Mouse (Mus musculus) erythroblast, embryonic 14.5 days (primary cell): ENCODE results near the gene Spon1.

Experiments used
- GATA1 ChIP-seq: IDR thresholded peaks from 2 replicates; pipeline ENCODE4 v1.6.1; 2012; ENCODE audit warnings: low read length, inconsistent platforms, mixed read lengths
- TAL1 ChIP-seq: IDR thresholded peaks from 3 replicates; pipeline ENCODE4 v1.6.1; 2012; ENCODE audit warnings: low read length, inconsistent platforms, mixed read lengths

DNA sequence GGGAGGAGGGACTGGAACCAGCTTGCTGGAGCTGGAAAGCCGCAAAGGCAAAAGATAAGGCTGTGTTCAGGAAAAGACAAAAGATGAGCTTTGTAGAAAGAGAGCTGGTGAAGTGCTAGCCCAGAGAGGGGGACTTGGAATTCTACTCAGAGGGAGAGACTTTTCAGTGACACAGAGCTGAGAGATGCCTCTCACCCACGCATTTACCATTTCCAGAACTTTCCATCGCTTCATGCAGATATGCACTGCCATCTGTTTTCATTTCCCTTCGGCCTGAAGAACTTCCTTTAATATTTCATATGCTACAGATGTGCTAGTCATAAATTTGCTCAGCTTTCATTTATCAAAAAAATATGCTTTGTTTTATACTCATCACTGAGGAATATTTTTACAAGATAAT lies 150.1 kb downstream of the Spon1 start:
- no peak for TF ChIP-seq TAL1
- TF ChIP-seq GATA1, result no peak
